Mouse (Mus musculus): Measurements from ENCODE around the gene Glp2r. TPM values are rescaled to one million over a fixed set of nuclear protein-coding genes. Genes with fewer than 3 reads are reported as not detected.

Gene Glp2r
- 0.13 and 0.34 TPM in 2 replicates for polyA plus RNA-seq (2014; fragmentation: Nextera tagmentation; extraction: Ambion mirVana)

GRCm38 (mm10) chr11:67771053-67771452, at the start of gene Glp2r:
Glp2r (minus strand) TSS chr11:67771153.
- H3K27me3 ChIP-seq (ENCODE audit: control insufficient read depth, insufficient read depth, low read length) = no peaks in the 10 kb centered on the region
- H3K9me3 ChIP-seq (ENCODE audit: control insufficient read depth, low read depth, low read length) = no peaks in the 10 kb centered on the region
- no peaks in the 10 kb centered on the region for H3K36me3 ChIP-seq (ENCODE audit: control insufficient read depth, insufficient read depth, low read length)
- H3K27ac ChIP-seq (ENCODE audit: low read length) = no peak within 1 kb of the TSS
- no peak within 1 kb of the TSS for H3K9ac ChIP-seq (replicated peaks; ENCODE audit: low read depth, low read length)
- WGBS = 68% methylated on average over 14 of the region's 14 CpGs
- H3K4me2 ChIP-seq (replicated peaks; ENCODE audit: low read depth, low read length) = no peak within 1 kb of the TSS
- H3K4me3 ChIP-seq (ENCODE audit: low read depth, low read length) = no peak within 1 kb of the TSS
- ATAC-seq (ENCODE audit: insufficient number of reproducible peaks, insufficient read depth, low FRiP score, low read depth) = no peak
- H3K4me1 ChIP-seq (ENCODE audit: control insufficient read depth, insufficient read depth, low read length) = no peaks in the 10 kb centered on the region

DNA sequence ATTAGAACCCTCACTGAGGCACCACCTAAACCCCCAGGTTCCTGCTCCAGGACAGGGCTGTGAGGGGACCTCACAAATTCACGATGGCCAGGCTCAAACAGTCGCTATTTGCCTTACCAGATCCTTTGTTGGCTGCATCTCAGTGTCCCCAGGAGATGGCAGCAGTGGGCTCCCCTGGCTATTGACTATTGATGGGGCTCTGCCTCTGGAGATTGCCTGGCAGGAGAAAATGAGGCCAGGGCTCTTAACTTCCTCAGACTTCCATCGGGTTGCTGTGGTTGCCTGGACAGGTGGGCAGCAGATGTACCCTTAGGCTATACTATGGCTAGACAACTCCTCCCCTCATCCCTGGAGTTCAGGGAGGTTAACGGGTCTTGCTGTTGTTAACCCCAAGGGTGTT, 49.3 kb upstream of the Glp2r start:
- 31% methylated on average over 4 of the region's 4 CpGs for WGBS
- Histone ChIP-seq H3K9ac (replicated peaks; ENCODE audit: low read depth, low read length) (no peak overlapping the region), H3K27me3 (ENCODE audit: control insufficient read depth, insufficient read depth, low read length) (no peaks in the 10 kb centered on the region), H3K4me1 (ENCODE audit: control insufficient read depth, insufficient read depth, low read length) (no peaks in the 10 kb centered on the region), H3K4me3 (ENCODE audit: low read depth, low read length) (no peak overlapping the region), H3K4me2 (replicated peaks; ENCODE audit: low read depth, low read length) (no peak overlapping the region), H3K36me3 (ENCODE audit: control insufficient read depth, insufficient read depth, low read length) (no peaks in the 10 kb centered on the region), H3K27ac (ENCODE audit: low read length) (no peak overlapping the region), H3K9me3 (ENCODE audit: control insufficient read depth, low read depth, low read length) (no peaks in the 10 kb centered on the region)
- ATAC-seq (ENCODE audit: insufficient number of reproducible peaks, insufficient read depth, low FRiP score, low read depth) = no peak

GRCm38 (mm10) chr11:67819604-67820003, 48.7 kb upstream of the Glp2r start:
- H3K27ac ChIP-seq (ENCODE audit: low read length) = no peak overlapping the region
- WGBS = 12% methylated on average over 5 of the region's 5 CpGs
- no peaks in the 10 kb centered on the region for H3K9me3 ChIP-seq (ENCODE audit: control insufficient read depth, low read depth, low read length)
- no peaks in the 10 kb centered on the region for H3K36me3 ChIP-seq (ENCODE audit: control insufficient read depth, insufficient read depth, low read length)
- no peak for ATAC-seq (ENCODE audit: insufficient number of reproducible peaks, insufficient read depth, low FRiP score, low read depth)
- no peak overlapping the region for H3K4me3 ChIP-seq (ENCODE audit: low read depth, low read length)
- H3K27me3 ChIP-seq (ENCODE audit: control insufficient read depth, insufficient read depth, low read length) = no peaks in the 10 kb centered on the region
- no peaks in the 10 kb centered on the region for H3K4me1 ChIP-seq (ENCODE audit: control insufficient read depth, insufficient read depth, low read length)
- no peak overlapping the region for H3K9ac ChIP-seq (replicated peaks; ENCODE audit: low read depth, low read length)
- peak overlapping the region; percentile 15; the same call in 1 of the 2 replicates for H3K4me2 ChIP-seq (replicated peaks; ENCODE audit: low read depth, low read length)

DNA sequence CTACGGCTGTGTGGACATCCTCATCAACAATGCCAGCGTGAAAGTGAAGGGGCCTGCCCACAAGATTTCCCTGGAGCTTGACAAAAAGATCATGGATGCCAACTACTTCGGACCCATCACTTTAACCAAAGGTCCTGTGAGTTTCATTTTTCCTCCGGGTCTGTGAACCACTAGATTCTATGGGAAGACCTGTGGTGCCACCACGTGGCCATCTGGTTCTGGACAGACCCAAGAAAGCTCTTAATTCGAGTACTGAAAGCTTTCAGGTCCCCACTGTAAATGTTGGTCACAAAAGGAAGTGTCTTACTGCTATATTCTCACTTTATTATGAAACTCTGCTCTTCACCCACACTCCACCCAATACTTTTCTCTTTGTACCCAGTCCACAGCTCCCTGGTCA, 40.6 kb upstream of the Glp2r start:
- H3K36me3 ChIP-seq (ENCODE audit: control insufficient read depth, insufficient read depth, low read length) = no peaks in the 10 kb centered on the region
- 75% methylated on average over 6 of the region's 6 CpGs for WGBS
- H3K27me3 ChIP-seq (ENCODE audit: control insufficient read depth, insufficient read depth, low read length) = no peaks in the 10 kb centered on the region
- no peak for ATAC-seq (ENCODE audit: insufficient number of reproducible peaks, insufficient read depth, low FRiP score, low read depth)
- H3K9ac ChIP-seq (replicated peaks; ENCODE audit: low read depth, low read length) = no peak overlapping the region
- no peaks in the 10 kb centered on the region for H3K4me1 ChIP-seq (ENCODE audit: control insufficient read depth, insufficient read depth, low read length)
- no peak overlapping the region for H3K4me3 ChIP-seq (ENCODE audit: low read depth, low read length)
- no peak overlapping the region for H3K27ac ChIP-seq (ENCODE audit: low read length)
- no peak overlapping the region for H3K4me2 ChIP-seq (replicated peaks; ENCODE audit: low read depth, low read length)
- no peaks in the 10 kb centered on the region for H3K9me3 ChIP-seq (ENCODE audit: control insufficient read depth, low read depth, low read length)

DNA sequence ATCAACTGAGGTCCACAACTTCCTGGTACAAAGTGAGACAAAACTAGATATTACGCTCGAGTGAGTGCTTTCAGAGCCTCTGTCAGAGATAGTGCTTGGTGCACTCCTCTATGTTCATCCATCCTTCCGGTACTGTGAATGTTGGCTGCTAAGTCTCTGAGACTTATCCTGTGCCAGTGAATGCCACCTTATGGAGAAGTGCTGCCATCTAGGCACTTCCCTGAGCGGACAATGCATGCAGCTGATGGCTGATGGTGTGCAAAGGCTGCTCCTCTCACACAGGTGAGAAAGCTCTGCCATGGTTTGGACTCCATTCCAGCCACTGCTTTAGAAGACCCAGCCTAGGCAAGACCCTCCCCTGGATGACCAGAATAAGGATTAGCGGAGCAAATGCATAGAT, 37.1 kb upstream of the Glp2r start:
- H3K36me3 ChIP-seq (ENCODE audit: control insufficient read depth, insufficient read depth, low read length) = no peaks in the 10 kb centered on the region
- no peak overlapping the region for H3K4me2 ChIP-seq (replicated peaks; ENCODE audit: low read depth, low read length)
- no peaks in the 10 kb centered on the region for H3K27me3 ChIP-seq (ENCODE audit: control insufficient read depth, insufficient read depth, low read length)
- H3K9ac ChIP-seq (replicated peaks; ENCODE audit: low read depth, low read length) = no peak overlapping the region
- no peak for ATAC-seq (ENCODE audit: insufficient number of reproducible peaks, insufficient read depth, low FRiP score, low read depth)
- H3K4me1 ChIP-seq (ENCODE audit: control insufficient read depth, insufficient read depth, low read length) = no peaks in the 10 kb centered on the region
- H3K4me3 ChIP-seq (ENCODE audit: low read depth, low read length) = no peak overlapping the region
- H3K9me3 ChIP-seq (ENCODE audit: control insufficient read depth, low read depth, low read length) = no peaks in the 10 kb centered on the region
- no peak overlapping the region for H3K27ac ChIP-seq (ENCODE audit: low read length)
- 83% methylated on average over 5 of the region's 5 CpGs for WGBS

- Histone ChIP-seq H3K4me2 (replicated peaks; ENCODE audit: low read depth, low read length) (no peak overlapping the region), H3K4me1 (ENCODE audit: control insufficient read depth, insufficient read depth, low read length) (no peaks in the 10 kb centered on the region), H3K36me3 (ENCODE audit: control insufficient read depth, insufficient read depth, low read length) (no peaks in the 10 kb centered on the region), H3K9ac (replicated peaks; ENCODE audit: low read depth, low read length) (no peak overlapping the region), H3K27me3 (ENCODE audit: control insufficient read depth, insufficient read depth, low read length) (no peaks in the 10 kb centered on the region), H3K4me3 (ENCODE audit: low read depth, low read length) (no peak overlapping the region), H3K9me3 (ENCODE audit: control insufficient read depth, low read depth, low read length) (no peaks in the 10 kb centered on the region), H3K27ac (ENCODE audit: low read length) (no peak overlapping the region)
- no peak for ATAC-seq (ENCODE audit: insufficient number of reproducible peaks, insufficient read depth, low FRiP score, low read depth)
- WGBS = 81% methylated on average over 11 of the region's 11 CpGs
Observed at GRCm38 (mm10) chr11:67806832-67807597, 36.1 kb upstream of the Glp2r start.

- no peak overlapping the region for H3K4me2 ChIP-seq (replicated peaks; ENCODE audit: low read depth, low read length)
- no peak for ATAC-seq (ENCODE audit: insufficient number of reproducible peaks, insufficient read depth, low FRiP score, low read depth)
- no peak overlapping the region for H3K27ac ChIP-seq (ENCODE audit: low read length)
- H3K4me1 ChIP-seq (ENCODE audit: control insufficient read depth, insufficient read depth, low read length) = no peaks in the 10 kb centered on the region
- H3K9ac ChIP-seq (replicated peaks; ENCODE audit: low read depth, low read length) = no peak overlapping the region
- no peaks in the 10 kb centered on the region for H3K27me3 ChIP-seq (ENCODE audit: control insufficient read depth, insufficient read depth, low read length)
- no peak overlapping the region for H3K4me3 ChIP-seq (ENCODE audit: low read depth, low read length)
- no peaks in the 10 kb centered on the region for H3K36me3 ChIP-seq (ENCODE audit: control insufficient read depth, insufficient read depth, low read length)
- 87% methylated on average over 1 of the region's 1 CpGs for WGBS
- no peaks in the 10 kb centered on the region for H3K9me3 ChIP-seq (ENCODE audit: control insufficient read depth, low read depth, low read length)
Observed at GRCm38 (mm10) chr11:67805538-67805937, 34.6 kb upstream of the Glp2r start.

DNA sequence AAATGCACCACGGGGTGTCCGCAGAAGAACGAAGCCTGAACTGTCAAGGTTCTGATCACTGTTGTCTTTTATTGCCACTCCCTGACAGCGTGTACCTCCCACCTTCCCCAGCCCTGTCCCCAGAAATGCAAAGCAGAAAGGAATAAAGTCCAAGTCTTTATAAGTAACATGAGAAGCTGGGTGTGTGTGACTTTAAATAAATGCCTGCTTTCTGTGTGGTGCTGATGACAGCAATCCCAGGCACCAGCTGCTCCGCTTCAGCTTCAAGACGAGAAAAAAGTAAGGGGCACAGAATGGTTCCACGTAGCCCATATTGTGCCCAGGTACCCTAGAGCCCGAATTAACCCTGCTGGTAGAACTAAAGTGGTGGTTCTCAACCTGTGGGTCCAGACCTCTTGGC, 30.2 kb upstream of the Glp2r start:
- H3K4me1 ChIP-seq (ENCODE audit: control insufficient read depth, insufficient read depth, low read length) = no peaks in the 10 kb centered on the region
- H3K9ac ChIP-seq (replicated peaks; ENCODE audit: low read depth, low read length) = no peak overlapping the region
- no peaks in the 10 kb centered on the region for H3K9me3 ChIP-seq (ENCODE audit: control insufficient read depth, low read depth, low read length)
- 60% methylated on average over 8 of the region's 8 CpGs for WGBS
- no peaks in the 10 kb centered on the region for H3K27me3 ChIP-seq (ENCODE audit: control insufficient read depth, insufficient read depth, low read length)
- H3K27ac ChIP-seq (ENCODE audit: low read length) = no peak overlapping the region
- no peak overlapping the region for H3K4me3 ChIP-seq (ENCODE audit: low read depth, low read length)
- H3K4me2 ChIP-seq (replicated peaks; ENCODE audit: low read depth, low read length) = no peak overlapping the region
- no peaks in the 10 kb centered on the region for H3K36me3 ChIP-seq (ENCODE audit: control insufficient read depth, insufficient read depth, low read length)
- ATAC-seq (ENCODE audit: insufficient number of reproducible peaks, insufficient read depth, low FRiP score, low read depth) = no peak
